In genomic region chr2:174075072-174075570, GRCm38 (mm10) we compare ENCODE assay signal across 8 mouse cellular contexts. TPM values are rescaled to one million over a fixed set of nuclear protein-coding genes. Genes with fewer than 3 reads are reported as not detected.
DNase-seq lines count a peak whose midpoint lies in the region; ATAC-seq and TF ChIP-seq lines count a peak whose summit lies in the region.

No protein-coding gene starts in this region.

- WGBS in liver, adult 2 months: 16% methylated on average over 22 of the region's 22 CpGs
- 5% methylated on average over 22 of the region's 22 CpGs for WGBS in heart, postnatal 0 days
- under 1% methylated on average over 22 of the region's 22 CpGs for WGBS in midbrain, embryonic 15.5 days

- TF ChIP-seq CTCF in liver, adult 2 months (IDR thresholded peaks at IDR 0.05; ENCODE audit: low read depth, low read length): no peak
- no peak for TF ChIP-seq CTCF in heart, postnatal 0 days (IDR thresholded peaks at IDR 0.05; ENCODE audit: low read depth)

- no peaks in the 10 kb centered on the region for H3K27me3 ChIP-seq in liver, adult 2 months (ENCODE audit: control insufficient read depth, insufficient read depth, low read length)
- no peaks in the 10 kb centered on the region for H3K27me3 ChIP-seq in heart, postnatal 0 days (ENCODE audit: control insufficient read depth, insufficient read depth, low read length)
- no peaks in the 10 kb centered on the region for H3K27me3 ChIP-seq in midbrain, embryonic 15.5 days (replicated peaks)

- no peak for DNase-seq in liver, adult 2 months (ENCODE audit: extremely low read depth, low read depth, low spot score)
- DNase-seq in liver: no peak
- DNase-seq in cerebellum, postnatal 10 days: peak; percentile 42 to 55
- no peak for DNase-seq in heart, postnatal 0 days (ENCODE audit: low spot score)
- DNase-seq in layer of hippocampus, adult 9-11 months: peak; percentile 5
- no peak for DNase-seq in urinary bladder, postnatal 25 days (ENCODE audit: low spot score)
- no peak for DNase-seq in ovary, adult 18-20 months (ENCODE audit: low spot score)

- ATAC-seq in heart, postnatal 0 days (ENCODE audit: insufficient read depth, low read depth): no peak
- ATAC-seq in midbrain, embryonic 15.5 days (replicated peaks): 0 out of 2 replicates have a peak, but pooled peaks have one; percentile 1

- H3K36me3 ChIP-seq in liver, adult 2 months (ENCODE audit: control insufficient read depth, insufficient read depth, low read length): no peaks in the 10 kb centered on the region
- H3K36me3 ChIP-seq in heart, postnatal 0 days (replicated peaks; ENCODE audit: control insufficient read depth, insufficient read depth, low read length): no peaks in the 10 kb centered on the region
- H3K36me3 ChIP-seq in midbrain, embryonic 15.5 days (replicated peaks): no peaks in the 10 kb centered on the region

- no peak for TF ChIP-seq EP300 in heart, postnatal 0 days (IDR thresholded peaks at IDR 0.05; ENCODE audit: low read depth)

- peak overlapping the region; percentile 98 for H3K4me2 ChIP-seq in heart, postnatal 0 days (ENCODE audit: low read depth, low read length)
- H3K4me2 ChIP-seq in midbrain, embryonic 15.5 days: peak overlapping the region; percentile 83

- H3K79me2 ChIP-seq in liver, adult 2 months (ENCODE audit: control insufficient read depth, insufficient read depth, low read length): peaks cover 10% of the 10 kb centered on the region; the same call in 1 of the 2 replicates

- H3K9me3 ChIP-seq in heart, postnatal 0 days (replicated peaks; ENCODE audit: control insufficient read depth, low read length): no peaks in the 10 kb centered on the region
- H3K9me3 ChIP-seq in midbrain, embryonic 15.5 days: no peaks in the 10 kb centered on the region

- peaks cover 6% of the 10 kb centered on the region for H3K4me1 ChIP-seq in liver, adult 2 months (ENCODE audit: control insufficient read depth, insufficient read depth, low read length)
- peaks cover 27% of the 10 kb centered on the region for H3K4me1 ChIP-seq in heart, postnatal 0 days (ENCODE audit: control insufficient read depth, insufficient read depth)
- peaks cover 41% of the 10 kb centered on the region for H3K4me1 ChIP-seq in midbrain, embryonic 15.5 days

- H3K27ac ChIP-seq in liver, adult 2 months (replicated peaks; ENCODE audit: insufficient read depth, low read depth, low read length): peak overlapping the region; percentile 14; the same call in 1 of the 2 replicates
- H3K27ac ChIP-seq in heart, postnatal 0 days (ENCODE audit: low read depth): peak overlapping the region; percentile 93
- peak overlapping the region; percentile 89 for H3K27ac ChIP-seq in midbrain, embryonic 15.5 days

- no peak for TF ChIP-seq POLR2A in liver, adult 2 months (IDR thresholded peaks at IDR 0.05; ENCODE audit: extremely low read depth, insufficient read depth, low read length)

- H3K4me3 ChIP-seq in liver, adult 2 months (ENCODE audit: insufficient read depth, low read depth, low read length): peak overlapping the region; percentile 23; the same call in 1 of the 2 replicates
- peak overlapping the region; percentile 74 for H3K4me3 ChIP-seq in heart, postnatal 0 days (ENCODE audit: low read depth, low read length)
- peak overlapping the region; percentile 69 for H3K4me3 ChIP-seq in midbrain, embryonic 15.5 days

- H3K9ac ChIP-seq in liver, adult 2 months (ENCODE audit: low read depth, low read length): peak overlapping the region; percentile 44
- H3K9ac ChIP-seq in heart, postnatal 0 days (replicated peaks; ENCODE audit: low read depth, low read length): peak overlapping the region; percentile 51
- H3K9ac ChIP-seq in midbrain, embryonic 15.5 days: peak overlapping the region; percentile 50

RNA-seq across cellular contexts. Expression of gene Stx16, which starts 1.0 kb away (rescaled TPM):
- 9.8 and 10.5 TPM in 2 replicates for total RNA-seq in liver, adult 2 months (2014; rRNA removed)
- polyA plus RNA-seq in liver, adult 2 months (2012; rRNA removed): 12.1 and 14.6 TPM in 2 replicates
- 13.7 and 19.8 TPM in 2 replicates for total RNA-seq in heart, postnatal 0 days (2014; rRNA removed; ENCODE audit: low replicate concordance)
- 5.9 and 6.9 TPM in 2 replicates for polyA plus RNA-seq in heart, postnatal 0 days (2015; fragmentation: Nextera tagmentation; extraction: Ambion mirVana)
- 15.2 and 16.7 TPM in 2 replicates for polyA plus RNA-seq in midbrain, embryonic 15.5 days (2015; fragmentation: Nextera tagmentation; extraction: Ambion mirVana)

RNA-seq across cellular contexts. Expression of gene Npepl1, which starts 35.0 kb away (rescaled TPM):
- 39.7 and 43.4 TPM in 2 replicates for total RNA-seq in liver, adult 2 months (2014; rRNA removed)
- polyA plus RNA-seq in liver, adult 2 months (2012; rRNA removed): 70.6 and 81.0 TPM in 2 replicates
- 53.8 and 66.0 TPM in 2 replicates for total RNA-seq in heart, postnatal 0 days (2014; rRNA removed; ENCODE audit: low replicate concordance)
- polyA plus RNA-seq in heart, postnatal 0 days (2015; fragmentation: Nextera tagmentation; extraction: Ambion mirVana): 39.0 and 41.5 TPM in 2 replicates
- 17.4 and 19.6 TPM in 2 replicates for polyA plus RNA-seq in midbrain, embryonic 15.5 days (2015; fragmentation: Nextera tagmentation; extraction: Ambion mirVana)

Comparison
In these comparisons a context has a peak if more than half of its experiments do, and no peak if none do; other contexts are left out.
1. DNase-seq: peak in cerebellum, postnatal 10 days (2 of 2) and layer of hippocampus, adult 9-11 months (single experiment); none in liver, adult 2 months (single experiment), liver (single experiment), heart, postnatal 0 days (single experiment), urinary bladder, postnatal 25 days (single experiment) and ovary, adult 18-20 months (single experiment).
2. H3K27ac ChIP-seq: peak in every context shown above with its lines; median percentile 93 in heart, postnatal 0 days; 89 in midbrain, embryonic 15.5 days; 14 in liver, adult 2 months.
3. H3K4me3 ChIP-seq: peak in every context shown above with its lines; median percentile 74 in heart, postnatal 0 days; 69 in midbrain, embryonic 15.5 days; 23 in liver, adult 2 months.
4. Peak in every context shown above with its lines, with median percentiles within 50 percentile points of each other: H3K9ac ChIP-seq.